Mouse (Mus musculus) midbrain, postnatal 0 days (tissue): ENCODE measurements around the gene Sox5. TPM values are rescaled to one million over a fixed set of nuclear protein-coding genes. Genes with fewer than 3 reads are reported as not detected.

Experiments
- ATAC-seq: fragments of 200-750 bp; cut with Nextera tagmentation; 2 replicates; pipeline ENCODE4 v1.8.0; 2017; ENCODE audit warnings: moderate number of reproducible peaks, mild to moderate bottlenecking, moderate TSS enrichment, moderate library complexity; ENCODE audit not compliant: low FRiP score
- DNase-seq: peaks from one replicate; pipeline ENCODE4 v3.0.0-alpha.2; 2015; ENCODE audit warnings: low spot score
- H3K27ac ChIP-seq: fragments of 300-500 bp; sonication (generic); 2 replicates; pipeline ENCODE4 v1.5.1; 2014; ENCODE audit warnings: low read depth, mild to moderate bottlenecking, low read length, mixed read lengths
- H3K27me3 ChIP-seq: fragments of 300-500 bp; sonication (generic); 2 replicates; pipeline ENCODE4 v1.6.1; 2014; ENCODE audit warnings: low read length, control low read depth, mixed read lengths; ENCODE audit not compliant: insufficient read depth
- H3K36me3 ChIP-seq: fragments of 300-500 bp; sonication (generic); 2 replicates; pipeline ENCODE4 v1.6.1; 2014; ENCODE audit warnings: low read length, control low read depth, mixed read lengths; ENCODE audit not compliant: insufficient read depth
- H3K4me1 ChIP-seq: fragments of 300-500 bp; sonication (generic); 2 replicates; pipeline ENCODE4 v1.6.1; 2014; ENCODE audit warnings: mild to moderate bottlenecking, control low read depth, antibody characterized with exemption, low read length, mixed read lengths; ENCODE audit not compliant: insufficient read depth
- H3K4me2 ChIP-seq: fragments of 300-500 bp; sonication (generic); 2 replicates; pipeline ENCODE4 v1.6.1; 2014; ENCODE audit warnings: low read depth, mild to moderate bottlenecking, low read length, mixed read lengths; ENCODE audit not compliant: poor library complexity, severe bottlenecking
- H3K4me3 ChIP-seq: fragments of 300-500 bp; sonication (generic); 2 replicates; pipeline ENCODE4 v1.5.1; 2014; ENCODE audit warnings: low read depth, mild to moderate bottlenecking, low read length, moderate library complexity
- H3K9ac ChIP-seq: fragments of 300-500 bp; sonication (generic); replicated peaks from 2 replicates; pipeline ENCODE4 v1.6.1; 2014; ENCODE audit warnings: mild to moderate bottlenecking, low read length, moderate library complexity, mixed read lengths; ENCODE audit not compliant: poor library complexity, severe bottlenecking
- H3K9me3 ChIP-seq: fragments of 300-500 bp; sonication (generic); 2 replicates; pipeline ENCODE4 v1.6.1; 2016; ENCODE audit warnings: low read length, control low read depth
- CTCF ChIP-seq: IDR thresholded peaks from 2 replicates; pipeline ENCODE4 v1.5.1; 2016; ENCODE audit warnings: antibody characterized with exemption, mild to moderate bottlenecking
- WGBS: fragments of 180-500 bp; shearing (Covaris S2); extraction: QIAGEN DNeasy Blood & Tissue Kit; methylation state at CpG from one replicate; pipeline ENCODE4 v1.1.7; 2014; 5-methylcytosine and 5-hydroxymethylcytosine counted together
- polyA plus RNA-seq: library from polyadenylated mRNA; unstranded; fragments of >200 nt; fragmentation: Nextera tagmentation; extraction: Ambion mirVana; gene quantifications from 2 replicates; pipeline ENCODE4 v1.2.1, GENCODE M21; 2015
- total RNA-seq: library from RNA; depleted of rRNA; stranded (reverse); fragments of >200 nt; gene quantifications from 2 replicates; pipeline ENCODE4 v1.2.3, GENCODE M21; 2014

The Sox5 gene
- total and polyA plus RNA-seq, 2 experiments from 2014 or later, result 11.3 to 25.0 TPM

DNA sequence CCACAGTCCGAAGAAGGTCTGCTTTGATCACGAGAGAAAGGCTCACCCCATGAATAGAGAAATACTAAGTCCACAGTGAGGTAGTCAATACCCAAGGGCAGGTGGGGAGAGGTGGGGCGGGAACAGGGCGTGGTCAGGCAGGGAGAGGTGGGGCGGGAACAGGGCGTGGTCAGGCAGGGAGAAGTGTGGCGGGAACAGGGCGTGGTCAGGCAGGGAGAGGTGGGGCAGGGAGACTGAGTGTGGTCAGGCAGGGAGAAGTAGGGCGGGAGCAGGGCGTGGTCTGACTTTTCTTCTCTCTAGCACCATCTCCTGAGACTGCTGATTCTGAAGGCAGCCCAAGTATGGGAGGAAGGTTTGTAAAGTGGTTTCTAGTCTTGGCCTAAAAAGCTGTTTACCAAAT, 411.1 kb downstream of the Sox5 start:
- Histone ChIP-seq H3K9me3 (no peaks in the 10 kb centered on the region), H3K27ac (no peak overlapping the region), H3K9ac (no peak overlapping the region), H3K36me3 (no peaks in the 10 kb centered on the region), H3K4me2 (no peak overlapping the region), H3K4me3 (no peak overlapping the region), H3K27me3 (no peaks in the 10 kb centered on the region), H3K4me1 (no peaks in the 10 kb centered on the region)
- ATAC-seq (no peak), DNase-seq (no peak)
- WGBS, result 49% methylated on average over 10 of the region's 10 CpGs
- no peak for TF ChIP-seq CTCF

DNA sequence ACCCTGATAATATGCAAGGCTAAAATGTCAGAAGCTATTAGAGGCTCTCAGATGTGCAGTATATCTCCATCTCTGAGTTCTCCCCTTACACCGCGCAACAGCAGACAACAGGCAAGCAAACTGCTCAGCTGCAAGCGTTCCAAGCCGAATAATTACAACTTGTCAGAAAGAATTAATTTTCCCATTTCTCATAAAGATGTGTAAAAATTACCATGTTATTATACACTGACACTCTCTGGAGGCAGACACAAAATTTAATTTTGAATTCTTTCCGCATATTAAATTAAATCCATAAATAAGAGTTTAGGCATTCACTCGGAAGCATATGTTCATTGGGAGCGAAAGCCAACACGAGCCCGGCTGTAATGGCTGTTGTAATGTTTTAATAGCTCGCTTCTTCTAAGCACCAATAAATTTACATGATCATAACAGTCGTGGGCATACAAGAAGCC, 414.1 kb downstream of the Sox5 start:
- 56% methylated on average over 11 of the region's 11 CpGs for WGBS
- TF ChIP-seq CTCF, result no peak
- H3K27me3 ChIP-seq, result no peaks in the 10 kb centered on the region
- no peaks in the 10 kb centered on the region for H3K4me1 ChIP-seq
- no peak overlapping the region for H3K4me2 ChIP-seq
- no peak overlapping the region for H3K4me3 ChIP-seq
- H3K36me3 ChIP-seq, result no peaks in the 10 kb centered on the region
- no peaks in the 10 kb centered on the region for H3K9me3 ChIP-seq
- no peak overlapping the region for H3K27ac ChIP-seq
- DNase-seq, result peak; percentile 62
- H3K9ac ChIP-seq, result no peak overlapping the region
- ATAC-seq, result no peak

DNA sequence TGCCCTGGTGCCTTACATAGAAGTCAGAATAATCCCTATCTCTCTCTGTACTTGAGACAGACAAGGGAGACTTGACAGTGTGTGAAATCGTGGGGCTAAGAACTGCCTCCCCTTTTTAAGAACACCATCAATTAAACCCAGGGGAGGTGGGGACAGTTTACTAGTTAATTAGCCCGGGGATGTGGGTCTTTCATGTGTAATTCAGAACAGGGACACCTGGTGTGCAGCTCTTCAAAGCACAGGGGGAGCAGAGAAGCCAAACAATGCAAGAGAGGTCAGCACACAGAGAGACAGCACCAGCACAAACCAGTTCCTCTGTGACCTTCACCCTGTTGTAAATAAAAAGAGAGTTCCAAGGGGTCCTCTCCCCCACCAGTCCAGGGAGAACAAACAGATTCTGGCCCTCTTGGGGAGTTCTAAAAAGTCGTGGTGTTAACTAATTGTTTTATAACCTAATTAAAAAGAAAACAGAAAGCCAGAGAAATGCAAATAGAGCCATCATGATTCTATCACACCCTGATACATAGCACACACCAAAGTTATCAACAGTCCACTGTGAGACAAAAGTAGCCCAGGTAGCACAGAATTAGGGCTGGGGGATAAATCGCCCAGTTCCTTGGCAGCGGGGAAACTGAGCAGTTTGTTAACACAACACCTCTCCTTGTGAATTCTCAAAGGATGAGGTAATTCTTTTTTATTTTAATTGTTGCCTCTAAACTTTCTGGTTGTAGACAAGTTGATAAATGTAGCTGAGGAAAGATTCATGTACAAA, 420.3 kb downstream of the Sox5 start:
- 20% methylated on average over 5 of the region's 5 CpGs for WGBS
- no peak for TF ChIP-seq CTCF
- H3K9ac ChIP-seq, result no peak overlapping the region
- no peak overlapping the region for H3K27ac ChIP-seq
- ATAC-seq, result no peak
- no peak overlapping the region for H3K4me3 ChIP-seq
- H3K4me2 ChIP-seq, result no peak overlapping the region
- H3K27me3 ChIP-seq, result no peaks in the 10 kb centered on the region
- no peaks in the 10 kb centered on the region for H3K4me1 ChIP-seq
- DNase-seq, result no peak
- no peaks in the 10 kb centered on the region for H3K36me3 ChIP-seq
- H3K9me3 ChIP-seq, result no peaks in the 10 kb centered on the region

DNA sequence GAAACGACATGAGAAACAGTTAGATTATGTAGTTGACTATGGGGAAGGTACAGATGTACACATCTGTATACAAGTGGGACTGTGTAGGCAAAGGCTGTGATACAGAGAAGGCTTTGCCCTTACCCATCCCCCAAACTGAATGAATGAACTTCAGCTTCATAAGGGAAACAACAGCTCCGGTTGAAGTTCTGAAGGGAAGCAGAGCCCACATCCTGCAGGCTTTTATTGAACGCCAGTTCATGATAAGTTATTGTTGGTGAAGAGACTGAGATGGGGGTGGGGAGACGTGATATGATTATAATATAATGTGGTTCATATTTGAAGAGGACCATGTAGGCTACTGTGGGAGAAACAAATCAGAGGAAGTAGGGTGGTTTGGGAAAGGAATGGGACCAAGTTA, 424.7 kb downstream of the Sox5 start:
- Histone ChIP-seq H3K9ac (no peak overlapping the region), H3K36me3 (no peaks in the 10 kb centered on the region), H3K27ac (no peak overlapping the region), H3K9me3 (no peaks in the 10 kb centered on the region), H3K4me1 (no peaks in the 10 kb centered on the region), H3K4me3 (no peak overlapping the region), H3K27me3 (no peaks in the 10 kb centered on the region), H3K4me2 (no peak overlapping the region)
- no peak for TF ChIP-seq CTCF
- WGBS, result 92% methylated on average over 4 of the region's 4 CpGs
- ATAC-seq, result no peak
- DNase-seq, result no peak

DNA sequence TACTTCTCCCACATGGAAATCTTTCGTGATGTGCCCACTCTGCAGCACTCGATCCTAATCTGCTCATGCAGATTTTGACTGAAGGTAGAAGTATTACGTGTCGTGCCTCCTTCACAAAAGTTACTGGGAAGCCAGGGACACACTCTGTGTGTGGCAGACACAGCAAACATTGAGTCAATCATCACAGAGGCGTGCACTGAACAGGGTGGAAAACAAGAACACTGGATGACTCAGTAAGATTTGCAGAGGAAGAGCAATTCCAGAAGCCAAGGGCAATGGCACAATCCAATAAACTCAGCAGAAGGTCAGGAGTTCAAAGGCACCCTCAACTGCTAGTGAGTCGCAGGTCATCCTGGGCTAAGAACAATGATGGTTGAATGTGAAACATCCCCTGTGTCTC, 430.7 kb downstream of the Sox5 start:
- H3K27me3 ChIP-seq, result no peaks in the 10 kb centered on the region
- H3K9me3 ChIP-seq, result no peaks in the 10 kb centered on the region
- H3K4me1 ChIP-seq, result no peaks in the 10 kb centered on the region
- H3K27ac ChIP-seq, result no peak overlapping the region
- DNase-seq (no peak), ATAC-seq (no peak)
- H3K4me3 ChIP-seq, result no peak overlapping the region
- H3K9ac ChIP-seq, result no peak overlapping the region
- H3K36me3 ChIP-seq, result no peaks in the 10 kb centered on the region
- H3K4me2 ChIP-seq, result no peak overlapping the region
- no peak for TF ChIP-seq CTCF
- WGBS, result 89% methylated on average over 6 of the region's 6 CpGs

DNA sequence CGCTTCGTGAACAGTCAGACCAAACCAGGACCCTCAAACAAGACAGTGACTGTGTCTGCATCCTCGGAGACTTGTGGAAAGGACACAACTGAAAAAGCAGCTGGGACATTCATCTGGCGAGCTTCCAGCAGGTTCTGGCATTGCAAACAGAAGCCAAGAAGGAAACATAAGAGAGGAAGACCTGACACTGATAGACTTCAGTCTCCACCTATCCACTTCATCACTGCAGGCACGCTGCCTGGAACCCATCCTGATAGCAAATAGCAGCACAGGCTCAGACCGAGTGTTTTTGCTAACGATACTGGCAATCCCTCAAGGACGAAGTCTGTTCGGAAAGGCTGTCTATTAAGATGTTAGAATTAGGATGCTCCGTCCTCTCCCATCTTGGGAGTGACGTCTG, 438.4 kb downstream of the Sox5 start:
- ATAC-seq, result no peak
- H3K9me3 ChIP-seq, result no peaks in the 10 kb centered on the region
- H3K27ac ChIP-seq, result no peak overlapping the region
- H3K4me2 ChIP-seq, result no peak overlapping the region
- WGBS, result 66% methylated on average over 11 of the region's 11 CpGs
- H3K4me1 ChIP-seq, result no peaks in the 10 kb centered on the region
- TF ChIP-seq CTCF, result no peak
- no peaks in the 10 kb centered on the region for H3K27me3 ChIP-seq
- H3K9ac ChIP-seq, result no peak overlapping the region
- no peaks in the 10 kb centered on the region for H3K36me3 ChIP-seq
- peak; percentile 76 for DNase-seq
- no peak overlapping the region for H3K4me3 ChIP-seq
